Mouse (Mus musculus) cerebellum, adult 2 months (tissue): ENCODE data around the gene Stk39. TPM values are rescaled to one million over a fixed set of nuclear protein-coding genes. Genes with fewer than 3 reads are reported as not detected.

Experiments used
- DNase-seq, 2 experiments: peaks; one replicate each; pipeline ENCODE4 v3.0.0; 2021
- H3K27ac ChIP-seq: fragments of 200-500 bp; 2 replicates; pipeline ENCODE4 v1.5.1; 2012; ENCODE audit warnings: low read length, control low read depth, inconsistent platforms; ENCODE audit not compliant: insufficient read depth
- H3K27me3 ChIP-seq: fragments of 200-500 bp; 2 replicates; pipeline ENCODE4 v1.6.1; 2012; ENCODE audit warnings: inconsistent platforms, mild to moderate bottlenecking, low read length, moderate library complexity; ENCODE audit not compliant: control insufficient read depth, insufficient read depth
- H3K4me1 ChIP-seq: fragments of 200-500 bp; 2 replicates; pipeline ENCODE4 v1.6.1; 2011; ENCODE audit warnings: low read length; ENCODE audit not compliant: control insufficient read depth, insufficient read depth
- H3K4me3 ChIP-seq: fragments of 200-500 bp; replicated peaks from 2 replicates; pipeline ENCODE3; 2011; ENCODE audit warnings: mild to moderate bottlenecking, low read depth, low read length, control low read depth; ENCODE audit not compliant: insufficient read depth
- CTCF ChIP-seq: fragments of 200-500 bp; IDR thresholded peaks from 2 replicates; pipeline ENCODE4 v1.5.1; 2011; ENCODE audit warnings: low read depth, mild to moderate bottlenecking, control low read depth, low read length, moderate library complexity, borderline replicate concordance; ENCODE audit not compliant: insufficient read depth
- POLR2A ChIP-seq: fragments of 200-500 bp; IDR thresholded peaks from 2 replicates; pipeline ENCODE4 v1.6.1; 2011; ENCODE audit warnings: low read length, control low read depth, borderline replicate concordance; ENCODE audit not compliant: insufficient read depth
- WGBS: fragments of 180-500 bp; shearing (Covaris S2); methylation state at CpG from one replicate; pipeline ENCODE4 v1.1.7; 2018; 5-methylcytosine and 5-hydroxymethylcytosine counted together
- polyA plus RNA-seq: library from polyadenylated mRNA; depleted of rRNA; stranded (reverse); fragments of >200 nt; gene quantifications from 2 replicates; pipeline ENCODE4 v1.2.3, GENCODE M21; 2012

Stk39 gene
- polyA plus RNA-seq, 1 experiment, result 49.8 TPM

DNA sequence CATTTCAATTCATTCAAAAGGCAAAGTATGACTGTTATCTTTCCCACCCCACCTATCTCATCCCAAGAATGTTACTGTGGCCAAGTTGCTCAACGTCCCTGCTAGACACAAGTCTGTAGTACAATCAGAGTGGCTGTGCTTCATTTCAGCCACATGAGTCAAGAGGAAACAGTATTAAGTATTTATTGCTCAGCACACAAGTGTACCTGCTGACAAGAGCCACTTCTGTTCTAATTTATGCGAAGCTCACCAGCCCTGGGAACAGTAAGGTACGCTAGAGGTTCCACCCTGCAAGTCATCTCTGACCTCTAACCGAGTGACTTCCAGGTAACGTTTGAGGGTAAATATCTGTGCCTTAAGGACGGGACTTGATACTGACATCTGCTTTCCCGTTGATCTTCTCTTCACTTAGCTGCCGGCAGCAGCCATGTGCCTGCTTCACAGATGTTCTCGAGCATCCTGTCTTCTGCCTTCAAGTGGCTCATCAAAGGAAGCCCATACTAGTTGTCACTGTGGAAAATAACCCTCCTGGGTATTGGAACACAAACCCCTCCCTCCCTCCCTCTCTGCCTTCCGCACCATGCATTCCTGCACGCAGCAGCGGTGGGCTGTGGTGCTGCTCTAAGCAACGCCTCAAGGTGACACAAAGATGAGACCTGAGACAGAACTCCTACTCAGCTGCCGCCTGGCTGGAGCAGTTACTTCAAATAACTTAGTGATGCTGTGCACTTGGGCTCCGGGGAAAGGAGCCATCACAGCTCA is 36.4 kb downstream of the Stk39 start:
- TF ChIP-seq CTCF (no peak), POLR2A (no peak)
- whole genome bisulfite sequencing, result 72% methylated on average over 15 of the region's 15 CpGs
- H3K27me3 ChIP-seq, result no peaks in the 10 kb centered on the region
- no peak for DNase-seq
- H3K4me3 ChIP-seq, result no peak overlapping the region
- peaks cover 6% of the 10 kb centered on the region for H3K4me1 ChIP-seq
- no peak overlapping the region for H3K27ac ChIP-seq

DNA sequence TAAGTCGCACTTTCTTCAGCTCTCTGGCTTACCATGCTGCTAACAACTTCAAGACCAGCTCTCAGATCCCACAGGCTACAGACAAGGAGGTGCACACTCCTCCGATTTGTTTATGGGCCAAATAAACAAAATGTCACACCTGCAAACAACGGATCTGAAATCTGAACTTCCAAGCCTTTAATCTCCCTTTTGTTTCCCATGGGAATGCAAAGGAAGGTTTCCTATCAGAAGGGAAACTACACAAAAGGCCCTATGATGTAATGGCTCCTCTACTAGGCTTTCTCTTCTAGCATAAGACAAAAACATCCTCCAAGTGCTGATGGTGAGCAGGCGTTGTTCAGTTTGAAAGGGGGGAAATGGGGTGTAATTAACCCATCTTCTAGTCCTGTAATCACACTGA is 37.1 kb downstream of the Stk39 start:
- DNase-seq, result no peak
- no peak overlapping the region for H3K27ac ChIP-seq
- H3K27me3 ChIP-seq, result no peaks in the 10 kb centered on the region
- WGBS, result 68% methylated on average over 4 of the region's 4 CpGs
- no peak overlapping the region for H3K4me3 ChIP-seq
- TF ChIP-seq CTCF, result no peak
- TF ChIP-seq POLR2A, result no peak
- peaks cover 6% of the 10 kb centered on the region for H3K4me1 ChIP-seq

DNA sequence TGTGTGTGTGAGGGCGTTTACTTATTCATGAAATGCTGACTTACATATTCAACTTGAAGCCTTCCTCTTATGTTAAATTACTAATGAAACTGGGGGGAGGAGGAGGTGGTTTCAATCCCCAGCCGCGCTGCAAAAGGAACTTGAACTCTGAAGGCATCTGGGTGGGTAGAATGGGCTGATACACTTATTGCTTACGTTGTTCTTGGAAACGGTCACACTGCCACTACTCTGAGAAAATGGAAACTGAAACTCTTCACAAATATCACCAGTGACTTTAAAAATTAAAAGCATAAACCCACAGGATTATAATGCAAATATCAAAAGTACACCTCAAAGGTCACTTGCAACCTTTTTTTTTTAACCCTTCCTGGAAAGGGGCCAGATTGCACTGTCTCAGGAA is 37.5 kb downstream of the Stk39 start:
- no peak for DNase-seq
- H3K27me3 ChIP-seq, result no peaks in the 10 kb centered on the region
- H3K27ac ChIP-seq, result no peak overlapping the region
- H3K4me1 ChIP-seq, result peaks cover 4% of the 10 kb centered on the region
- no peak overlapping the region for H3K4me3 ChIP-seq
- WGBS, result 81% methylated on average over 5 of the region's 5 CpGs
- TF ChIP-seq POLR2A (no peak), CTCF (no peak)

DNA sequence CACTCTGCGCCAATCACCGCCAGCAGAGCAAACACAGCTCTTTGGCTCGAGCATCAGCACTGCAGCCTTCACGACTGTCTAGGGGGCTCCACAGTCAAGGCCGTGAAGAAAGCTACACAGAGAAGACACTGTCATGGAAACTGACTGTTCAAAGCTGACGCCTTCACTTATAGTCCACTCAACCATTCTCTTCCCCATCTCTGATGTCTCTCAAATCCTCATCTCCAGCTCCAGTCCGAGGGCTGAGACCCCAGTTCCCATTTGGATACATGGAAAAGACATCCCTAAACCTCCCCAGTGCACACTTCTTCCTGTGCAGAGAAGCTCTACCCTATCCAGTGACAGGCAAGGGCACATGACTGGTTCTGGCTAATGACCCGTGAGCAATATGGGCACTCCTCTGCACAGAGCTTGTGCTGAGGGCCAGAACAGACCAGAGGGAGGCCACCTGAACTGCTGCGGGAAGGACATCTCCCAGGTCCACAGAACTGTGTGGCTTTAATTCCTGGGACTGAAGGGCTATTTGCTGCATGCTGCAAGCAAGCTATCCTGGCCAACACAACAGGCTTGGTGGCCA is 38.2 kb downstream of the Stk39 start:
- Histone ChIP-seq H3K27me3 (no peaks in the 10 kb centered on the region), H3K4me1 (peaks cover 3% of the 10 kb centered on the region; the same call in 1 of the 2 replicates), H3K27ac (no peak overlapping the region), H3K4me3 (no peak overlapping the region)
- no peak for DNase-seq
- WGBS, result 84% methylated on average over 9 of the region's 9 CpGs
- TF ChIP-seq POLR2A, result no peak
- no peak for TF ChIP-seq CTCF

DNA sequence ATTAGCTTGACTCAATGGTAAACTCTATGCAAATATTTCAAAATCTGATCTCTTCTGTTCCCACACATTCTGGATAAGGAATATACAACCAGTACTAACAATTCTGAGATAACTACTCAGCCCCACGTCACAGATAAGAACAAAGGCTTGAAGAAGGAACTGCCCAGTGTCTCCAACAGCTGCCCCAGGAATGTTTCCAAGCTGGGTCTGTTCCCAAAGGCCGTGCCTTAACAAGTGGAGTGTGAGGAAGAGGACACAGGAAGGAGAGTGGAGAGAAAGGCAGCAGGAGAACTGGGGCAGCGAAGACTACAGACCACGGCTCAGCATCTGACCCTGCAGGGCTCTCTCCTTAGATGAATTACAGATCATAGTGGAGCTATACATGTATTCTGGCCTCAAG is 39.2 kb downstream of the Stk39 start:
- WGBS, result 24% methylated on average over 4 of the region's 4 CpGs
- Histone ChIP-seq H3K27me3 (no peaks in the 10 kb centered on the region), H3K27ac (no peak overlapping the region), H3K4me3 (no peak overlapping the region), H3K4me1 (peaks cover 3% of the 10 kb centered on the region; the same call in 1 of the 2 replicates)
- no peak for DNase-seq
- TF ChIP-seq CTCF, result no peak

DNA sequence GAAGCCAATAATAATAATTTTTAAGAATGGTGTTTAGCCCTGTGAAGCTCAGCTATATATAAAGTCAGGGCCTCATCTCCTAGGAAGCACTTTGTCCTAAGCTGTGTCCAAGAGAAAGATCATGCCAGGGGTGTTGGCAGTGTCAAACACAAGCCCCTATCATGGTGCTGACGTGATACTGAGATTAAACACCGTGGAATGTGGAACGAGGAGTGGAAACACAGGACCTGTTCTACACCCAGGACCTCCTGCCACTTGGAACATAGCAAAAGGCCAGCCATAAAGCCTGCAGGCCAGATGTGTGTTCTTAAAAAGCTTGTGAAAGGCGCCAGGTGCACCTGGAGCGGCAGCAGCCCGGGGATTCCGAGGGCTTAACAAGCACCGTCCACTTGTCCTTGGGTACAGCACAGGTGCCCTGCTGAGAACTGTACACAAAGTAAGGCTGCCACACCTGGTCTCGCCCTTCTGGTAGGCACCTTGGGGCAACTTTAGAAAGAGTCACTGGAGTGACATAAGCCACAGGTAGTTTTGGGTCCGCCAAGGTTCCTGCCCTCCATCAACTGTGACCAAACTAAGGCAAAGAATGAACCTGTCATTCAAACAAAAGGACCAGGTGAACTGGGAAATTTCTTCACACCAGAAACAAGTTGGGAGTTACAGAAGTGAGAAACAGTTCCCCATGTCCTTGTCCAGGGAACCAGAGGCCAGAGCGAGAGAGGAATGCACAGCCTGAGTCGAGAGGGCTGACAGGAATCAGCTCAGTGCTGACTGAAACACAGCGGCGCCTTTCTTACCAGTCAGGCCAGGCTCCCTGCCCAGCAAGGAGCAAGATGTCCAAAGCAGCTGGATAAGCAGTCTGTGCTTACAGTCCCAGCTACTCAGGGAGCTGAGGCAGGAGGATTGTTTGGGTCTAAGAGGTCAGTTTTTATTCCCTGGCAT is 40.8 kb downstream of the Stk39 start:
- no peak overlapping the region for H3K4me3 ChIP-seq
- TF ChIP-seq CTCF (no peak), POLR2A (no peak)
- peaks cover 11% of the 10 kb centered on the region for H3K4me1 ChIP-seq
- H3K27me3 ChIP-seq, result no peaks in the 10 kb centered on the region
- no peak for DNase-seq
- H3K27ac ChIP-seq, result no peak overlapping the region
- WGBS, result 85% methylated on average over 14 of the region's 14 CpGs

DNA sequence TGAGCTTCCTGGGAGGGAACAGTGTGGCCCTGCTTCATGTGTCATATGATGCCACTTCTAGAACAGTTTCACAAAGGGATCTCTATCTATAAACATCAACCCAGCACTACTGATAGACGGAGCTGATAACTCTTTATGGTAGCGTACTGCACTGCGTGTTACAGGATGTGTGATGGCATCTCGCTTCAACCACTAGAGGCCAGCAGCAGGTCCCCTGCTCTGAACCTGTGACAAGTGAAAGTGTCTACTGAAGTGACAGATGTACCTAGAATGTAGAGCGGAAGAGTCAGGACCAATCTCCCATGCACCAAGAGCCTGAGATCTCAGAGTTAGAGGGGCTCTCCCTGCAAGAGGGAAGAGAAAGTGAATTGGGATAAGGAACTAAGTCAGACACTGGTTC is 41.6 kb downstream of the Stk39 start:
- Histone ChIP-seq H3K27me3 (no peaks in the 10 kb centered on the region), H3K4me1 (peaks cover 11% of the 10 kb centered on the region), H3K4me3 (no peak overlapping the region), H3K27ac (no peak overlapping the region)
- WGBS, result 75% methylated on average over 5 of the region's 5 CpGs
- TF ChIP-seq CTCF (peak; percentile 43; the same call in 1 of the 2 replicates), POLR2A (no peak)
- peak in 1 of 2 experiments; percentile 44 for DNase-seq
